Mouse (Mus musculus): ENCODE measurements around the gene Alkbh3. TPM values are rescaled to one million over a fixed set of nuclear protein-coding genes. Genes with fewer than 3 reads are reported as not detected.
A peak's percentile ranks its signal among the peaks of the same experiment; 100 is the strongest.

The Alkbh3 gene
- polyA plus RNA-seq (2011; ENCODE audit: insufficient read depth, insufficient read length, low replicate concordance, missing spikeins), result 18.0 and 22.5 TPM in 2 replicates

DNA sequence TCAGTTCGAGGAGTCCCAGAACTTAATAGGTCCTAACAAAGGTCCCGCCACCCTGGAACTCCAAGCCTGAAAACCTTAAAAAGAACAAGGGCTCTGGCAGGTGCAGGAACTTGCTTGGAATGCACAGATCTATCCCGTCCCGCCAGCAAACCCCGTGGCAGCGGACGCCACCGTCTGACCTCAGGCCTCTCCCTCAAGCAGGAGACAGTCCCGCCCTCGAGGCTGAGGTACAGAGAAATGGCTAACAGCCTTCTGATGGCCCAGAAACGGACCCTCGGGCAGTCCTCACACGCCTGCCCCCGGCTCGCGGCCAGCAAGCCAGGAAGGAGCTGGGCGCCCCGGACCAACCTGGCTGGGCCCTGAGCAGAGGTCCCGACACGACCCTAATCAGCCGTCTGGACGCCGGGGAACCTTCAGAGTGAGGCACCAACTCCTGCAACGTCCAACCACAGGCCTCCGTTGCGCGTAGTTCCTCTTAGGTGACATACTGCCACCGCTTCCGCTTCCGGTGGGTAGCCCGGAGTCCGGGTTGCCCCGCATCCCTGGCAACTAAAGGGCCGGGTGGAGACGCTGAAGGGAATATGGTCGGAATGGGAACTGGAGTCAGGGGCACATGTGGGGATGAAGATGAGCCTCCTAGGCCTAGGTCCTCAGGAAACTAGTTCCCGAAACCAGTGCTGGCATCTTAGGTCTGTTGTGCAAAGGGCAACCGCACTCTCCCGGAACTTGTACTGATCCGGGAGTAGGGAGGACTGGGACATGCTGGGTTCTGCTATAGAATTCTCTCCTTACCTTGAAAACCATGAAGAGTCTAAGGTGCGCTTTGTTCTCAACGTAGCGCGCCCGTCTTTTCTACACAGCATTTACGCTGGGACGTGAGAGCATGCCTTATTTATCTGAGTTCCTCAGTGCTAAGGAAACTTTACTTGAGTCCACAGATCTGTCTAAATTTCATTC lies at the start of gene Alkbh3:
Gene Alkbh3, minus strand, starts transcription at position 473 of the 957 bp plus-strand sequence.
- Histone ChIP-seq H3K27ac (ENCODE audit: control insufficient read depth, insufficient read depth, low read depth, low read length, poor library complexity) (no peak within 1 kb of the TSS), H3K4me3 (replicated peaks; ENCODE audit: control insufficient read depth, low read depth, low read length) (peak within 1 kb of the TSS; percentile 82), H3K4me1 (ENCODE audit: control insufficient read depth, insufficient read depth, low read length) (no peaks in the 10 kb centered on the region)
- TF ChIP-seq POLR2A (IDR thresholded peaks at IDR 0.05; ENCODE audit: borderline replicate concordance, control insufficient read depth, low read depth, low read length) (peak; percentile 69; the same call in 1 of the 2 replicates), CTCF (IDR thresholded peaks at IDR 0.05; ENCODE audit: control insufficient read depth, insufficient read depth, low read length) (no peak)
- 3% methylated on average over 47 of the region's 47 CpGs for WGBS

- 67% methylated on average over 5 of the region's 5 CpGs for WGBS
- Histone ChIP-seq H3K4me3 (replicated peaks; ENCODE audit: control insufficient read depth, low read depth, low read length) (no peak overlapping the region), H3K4me1 (ENCODE audit: control insufficient read depth, insufficient read depth, low read length) (no peaks in the 10 kb centered on the region; the same call in 1 of the 2 replicates), H3K27ac (ENCODE audit: control insufficient read depth, insufficient read depth, low read depth, low read length, poor library complexity) (no peak overlapping the region)
- TF ChIP-seq CTCF (IDR thresholded peaks at IDR 0.05; ENCODE audit: control insufficient read depth, insufficient read depth, low read length), result no peak
Observed at GRCm38 (mm10) chr2:94059459-94059858, 48.9 kb upstream of the Alkbh3 start.

DNA sequence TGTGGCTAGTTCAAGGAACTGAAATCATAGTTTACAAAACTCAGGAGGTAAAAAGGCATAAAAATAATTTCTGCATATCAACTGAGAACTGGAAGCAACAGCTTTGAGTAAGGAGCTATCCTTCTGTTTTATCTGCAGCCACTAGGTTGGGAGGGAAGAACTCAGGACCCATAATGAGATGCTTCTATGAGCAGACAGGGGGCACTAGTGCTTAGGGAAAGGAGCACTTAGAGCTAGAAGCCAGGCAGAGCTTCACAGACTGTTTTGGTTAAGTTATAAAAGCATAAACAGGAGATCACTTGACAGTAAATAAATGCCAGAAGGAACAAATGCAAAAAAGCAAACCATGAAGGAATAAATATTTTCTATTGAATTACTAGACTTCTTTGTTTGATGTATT lies 44.2 kb upstream of the Alkbh3 start:
- H3K4me3 ChIP-seq (replicated peaks; ENCODE audit: control insufficient read depth, low read depth, low read length), result no peak overlapping the region
- TF ChIP-seq POLR2A (IDR thresholded peaks at IDR 0.05; ENCODE audit: borderline replicate concordance, control insufficient read depth, low read depth, low read length), result no peak
- TF ChIP-seq CTCF (IDR thresholded peaks at IDR 0.05; ENCODE audit: control insufficient read depth, insufficient read depth, low read length), result peak; percentile 11; the same call in 1 of the 2 replicates
- no peaks in the 10 kb centered on the region; the same call in none of the 2 replicates for H3K4me1 ChIP-seq (ENCODE audit: control insufficient read depth, insufficient read depth, low read length)
- no peak overlapping the region for H3K27ac ChIP-seq (ENCODE audit: control insufficient read depth, insufficient read depth, low read depth, low read length, poor library complexity)

GRCm38 (mm10) chr2:94051952-94052351 lies 41.3 kb upstream of the Alkbh3 start:
- no peak for TF ChIP-seq POLR2A (IDR thresholded peaks at IDR 0.05; ENCODE audit: borderline replicate concordance, control insufficient read depth, low read depth, low read length)
- no peak for TF ChIP-seq CTCF (IDR thresholded peaks at IDR 0.05; ENCODE audit: control insufficient read depth, insufficient read depth, low read length)
- Histone ChIP-seq H3K4me1 (ENCODE audit: control insufficient read depth, insufficient read depth, low read length) (no peaks in the 10 kb centered on the region; the same call in none of the 2 replicates), H3K4me3 (replicated peaks; ENCODE audit: control insufficient read depth, low read depth, low read length) (no peak overlapping the region), H3K27ac (ENCODE audit: control insufficient read depth, insufficient read depth, low read depth, low read length, poor library complexity) (no peak overlapping the region)
- WGBS, result 85% methylated on average over 5 of the region's 5 CpGs

DNA sequence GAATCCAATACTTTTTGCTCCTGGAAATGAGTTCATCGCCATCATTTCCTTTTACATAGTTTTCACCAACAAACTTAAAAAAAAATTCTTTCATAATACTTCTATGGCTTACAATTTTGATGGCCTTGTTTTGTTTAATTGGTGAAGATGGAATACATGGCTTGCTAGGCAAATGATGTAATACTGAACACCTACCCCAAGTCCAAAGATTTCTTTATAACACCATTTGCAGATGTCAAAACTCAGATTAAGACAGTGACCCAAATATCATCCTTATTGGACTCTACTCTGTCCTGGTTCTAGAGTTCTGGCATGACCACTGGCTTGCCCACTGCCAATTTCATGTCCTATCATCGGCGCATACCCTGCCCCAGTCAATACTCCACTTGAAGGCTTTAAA lies 40.3 kb upstream of the Alkbh3 start:
- no peak overlapping the region for H3K27ac ChIP-seq (ENCODE audit: control insufficient read depth, insufficient read depth, low read depth, low read length, poor library complexity)
- 93% methylated on average over 3 of the region's 3 CpGs for WGBS
- no peaks in the 10 kb centered on the region; the same call in 1 of the 2 replicates for H3K4me1 ChIP-seq (ENCODE audit: control insufficient read depth, insufficient read depth, low read length)
- no peak for TF ChIP-seq CTCF (IDR thresholded peaks at IDR 0.05; ENCODE audit: control insufficient read depth, insufficient read depth, low read length)
- no peak for TF ChIP-seq POLR2A (IDR thresholded peaks at IDR 0.05; ENCODE audit: borderline replicate concordance, control insufficient read depth, low read depth, low read length)
- H3K4me3 ChIP-seq (replicated peaks; ENCODE audit: control insufficient read depth, low read depth, low read length), result no peak overlapping the region

- Histone ChIP-seq H3K27ac (ENCODE audit: control insufficient read depth, insufficient read depth, low read depth, low read length, poor library complexity) (no peak overlapping the region), H3K4me3 (replicated peaks; ENCODE audit: control insufficient read depth, low read depth, low read length) (no peak overlapping the region), H3K4me1 (ENCODE audit: control insufficient read depth, insufficient read depth, low read length) (no peaks in the 10 kb centered on the region; the same call in 1 of the 2 replicates)
- TF ChIP-seq CTCF (IDR thresholded peaks at IDR 0.05; ENCODE audit: control insufficient read depth, insufficient read depth, low read length), result no peak
- no peak for TF ChIP-seq POLR2A (IDR thresholded peaks at IDR 0.05; ENCODE audit: borderline replicate concordance, control insufficient read depth, low read depth, low read length)
- 87% methylated on average over 5 of the region's 5 CpGs for WGBS
Observed at GRCm38 (mm10) chr2:94049471-94050176, 39.0 kb upstream of the Alkbh3 start.

DNA sequence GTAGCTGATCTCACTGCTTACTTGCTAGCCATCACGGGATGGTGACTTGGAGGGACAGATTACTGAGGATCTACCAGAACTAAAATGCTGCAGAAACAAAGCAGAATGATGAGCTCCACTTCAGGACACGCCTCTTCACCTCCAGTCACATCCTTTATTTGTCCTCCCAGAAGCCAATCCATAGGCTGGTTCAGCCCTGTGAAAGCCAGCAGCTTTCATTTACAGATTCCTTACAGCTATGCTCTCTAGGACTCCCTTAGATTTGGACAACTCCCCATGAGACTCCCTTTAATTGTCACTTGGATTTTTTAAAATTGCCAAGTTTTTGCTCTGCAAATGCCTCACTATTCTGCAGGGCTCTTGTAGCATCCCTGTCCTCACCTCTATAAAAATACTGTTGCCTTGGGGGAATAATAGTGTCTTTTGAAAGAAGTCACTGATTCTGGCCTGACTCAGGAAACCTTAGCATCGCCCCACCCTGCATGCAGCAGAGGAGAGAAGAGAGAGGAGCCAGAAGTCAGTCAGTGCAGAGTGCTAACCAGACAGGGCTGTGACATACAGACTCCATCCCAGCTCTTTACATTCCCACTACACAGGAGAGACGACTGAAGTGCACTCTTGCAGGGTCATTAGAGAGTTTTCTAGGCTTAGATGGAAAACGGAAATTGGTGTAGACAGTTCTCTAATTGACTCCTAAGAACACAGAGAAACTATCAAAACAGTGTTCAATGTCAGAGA lies 38.3 kb upstream of the Alkbh3 start:
- no peak overlapping the region for H3K27ac ChIP-seq (ENCODE audit: control insufficient read depth, insufficient read depth, low read depth, low read length, poor library complexity)
- no peak overlapping the region for H3K4me3 ChIP-seq (replicated peaks; ENCODE audit: control insufficient read depth, low read depth, low read length)
- no peaks in the 10 kb centered on the region; the same call in 1 of the 2 replicates for H3K4me1 ChIP-seq (ENCODE audit: control insufficient read depth, insufficient read depth, low read length)
- no peak for TF ChIP-seq POLR2A (IDR thresholded peaks at IDR 0.05; ENCODE audit: borderline replicate concordance, control insufficient read depth, low read depth, low read length)
- no peak for TF ChIP-seq CTCF (IDR thresholded peaks at IDR 0.05; ENCODE audit: control insufficient read depth, insufficient read depth, low read length)
- WGBS, result 82% methylated on average over 5 of the region's 5 CpGs

Measured in bone marrow, adult 2 months (tissue).